Mouse (Mus musculus) lung, postnatal 0 days (tissue): ENCODE data around the gene Krtap4-9.
"Not testable (repeated sequence)": the region's sequence is repeated elsewhere in the genome, so short reads cannot be mapped to it uniquely, and the experiment has no call there.

Source experiments
- CTCF ChIP-seq: IDR thresholded peaks from 2 replicates; pipeline ENCODE4 v1.5.1; 2016; ENCODE audit warnings: antibody characterized with exemption, mild to moderate bottlenecking
- EP300 ChIP-seq: IDR thresholded peaks from 2 replicates; pipeline ENCODE4 v1.6.1; 2016; ENCODE audit warnings: antibody characterized with exemption, mild to moderate bottlenecking, control low read depth

DNA sequence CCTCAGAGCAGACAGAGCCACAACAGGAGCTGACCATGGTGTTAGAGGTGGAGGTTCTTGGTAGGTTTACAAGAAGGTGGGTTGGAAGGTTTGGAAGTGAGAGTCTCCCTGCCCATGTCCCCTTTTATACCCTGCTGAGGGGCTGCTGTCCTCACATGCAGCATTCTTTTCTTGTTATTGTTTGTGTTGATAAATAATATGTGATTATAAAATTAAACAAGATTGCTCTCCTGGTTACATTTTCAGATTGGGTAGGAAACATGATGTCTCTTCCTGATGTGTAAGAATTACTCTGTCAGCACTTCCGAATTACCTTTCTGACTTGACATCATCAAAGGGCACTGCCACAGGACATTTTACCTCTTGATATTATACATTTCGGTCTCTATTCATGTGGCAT, 30.6 kb downstream of the Krtap4-9 start, which contains the start of gene Gm11564:
- not testable (repeated sequence) for TF ChIP-seq EP300, CTCF
